Mouse (Mus musculus): ENCODE results near the gene Elp1.

Elp1 gene

GRCm38 (mm10) chr4:56815131-56815530 lies 13.0 kb upstream of the Elp1 start:
- TF ChIP-seq GATA4 (IDR thresholded peaks at IDR 0.05; ENCODE audit: insufficient replicate concordance, low read length): no peak

GRCm38 (mm10) chr4:56812096-56812495 lies 10.0 kb upstream of the Elp1 start:
- TF ChIP-seq GATA4 (IDR thresholded peaks at IDR 0.05; ENCODE audit: insufficient replicate concordance, low read length): no peak

- no peak for TF ChIP-seq GATA4 (IDR thresholded peaks at IDR 0.05; ENCODE audit: insufficient replicate concordance, low read length)
Measured at GRCm38 (mm10) chr4:56811642-56812041, 9.5 kb upstream of the Elp1 start.

- TF ChIP-seq GATA4 (IDR thresholded peaks at IDR 0.05; ENCODE audit: insufficient replicate concordance, low read length): no peak
Measured at GRCm38 (mm10) chr4:56809050-56809449, 6.9 kb upstream of the Elp1 start.

- no peak for TF ChIP-seq GATA4 (IDR thresholded peaks at IDR 0.05; ENCODE audit: insufficient replicate concordance, low read length)
Measured at GRCm38 (mm10) chr4:56802669-56803150, 579 bp upstream of the Elp1 start.

- no peak for TF ChIP-seq GATA4 (IDR thresholded peaks at IDR 0.05; ENCODE audit: insufficient replicate concordance, low read length)
Measured at GRCm38 (mm10) chr4:56791373-56791772, 10.8 kb downstream of the Elp1 start.

- TF ChIP-seq GATA4 (IDR thresholded peaks at IDR 0.05; ENCODE audit: insufficient replicate concordance, low read length): no peak
Measured at GRCm38 (mm10) chr4:56771065-56771464, 31.1 kb downstream of the Elp1 start.

GRCm38 (mm10) chr4:56768913-56769312 lies 33.2 kb downstream of the Elp1 start:
- TF ChIP-seq GATA4 (IDR thresholded peaks at IDR 0.05; ENCODE audit: insufficient replicate concordance, low read length): no peak

- TF ChIP-seq GATA4 (IDR thresholded peaks at IDR 0.05; ENCODE audit: insufficient replicate concordance, low read length): no peak
Measured at GRCm38 (mm10) chr4:56767861-56768284, 34.3 kb downstream of the Elp1 start.

- no peak for TF ChIP-seq GATA4 (IDR thresholded peaks at IDR 0.05; ENCODE audit: insufficient replicate concordance, low read length)
Measured at GRCm38 (mm10) chr4:56757693-56758092, 44.4 kb downstream of the Elp1 start.

GRCm38 (mm10) chr4:56756966-56757600 lies 45.0 kb downstream of the Elp1 start:
- no peak for TF ChIP-seq GATA4 (IDR thresholded peaks at IDR 0.05; ENCODE audit: insufficient replicate concordance, low read length)

- TF ChIP-seq GATA4 (IDR thresholded peaks at IDR 0.05; ENCODE audit: insufficient replicate concordance, low read length): no peak
Measured at GRCm38 (mm10) chr4:56756021-56756420, 46.1 kb downstream of the Elp1 start.

- no peak for TF ChIP-seq GATA4 (IDR thresholded peaks at IDR 0.05; ENCODE audit: insufficient replicate concordance, low read length)
Measured at GRCm38 (mm10) chr4:56747456-56747855, 54.7 kb downstream of the Elp1 start.

GRCm38 (mm10) chr4:56746345-56746744 lies 55.8 kb downstream of the Elp1 start:
- no peak for TF ChIP-seq GATA4 (IDR thresholded peaks at IDR 0.05; ENCODE audit: insufficient replicate concordance, low read length)

- no peak for TF ChIP-seq GATA4 (IDR thresholded peaks at IDR 0.05; ENCODE audit: insufficient replicate concordance, low read length)
Measured at GRCm38 (mm10) chr4:56743363-56744195, 58.6 kb downstream of the Elp1 start, which contains the start of gene Actl7a. Gene Actl7a, plus strand, starts transcription at chr4:56743413.

- no peak for TF ChIP-seq GATA4 (IDR thresholded peaks at IDR 0.05; ENCODE audit: insufficient replicate concordance, low read length)
Measured at GRCm38 (mm10) chr4:56742698-56743097, 59.4 kb downstream of the Elp1 start.

All from liver, adult (tissue).